Mouse (Mus musculus): Measurements from ENCODE around the gene Rpgrip1. TPM values are rescaled to one million over a fixed set of nuclear protein-coding genes. Genes with fewer than 3 reads are reported as not detected.

Rpgrip1 gene
- polyA plus RNA-seq, 1 experiment from 2014 or later = 54.5 TPM

DNA sequence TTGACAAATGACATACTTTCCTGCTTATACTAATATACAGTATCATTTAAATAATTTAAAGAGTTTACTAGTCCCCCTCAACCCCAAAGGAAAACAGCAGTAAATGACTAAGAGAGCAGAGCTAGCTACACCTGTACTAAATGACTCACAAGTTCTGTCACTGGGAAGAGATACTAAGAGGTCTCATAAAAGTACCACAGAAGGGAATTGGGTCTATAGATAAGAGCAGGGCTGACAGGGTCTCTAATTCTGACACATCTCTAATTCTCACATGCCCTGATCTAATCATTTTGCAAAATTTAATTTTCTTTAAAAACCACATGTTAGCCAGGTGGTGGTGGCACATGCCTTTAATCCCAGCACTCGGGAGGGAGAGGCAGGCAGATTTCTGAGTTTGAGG is 78.3 kb downstream of the Rpgrip1 start:
- Histone ChIP-seq H3K36me3 (ENCODE audit: control insufficient read depth, insufficient read depth) (peaks cover 2% of the 10 kb centered on the region; the same call in 1 of the 2 replicates), H3K9ac (replicated peaks; ENCODE audit: low read depth, low read length) (no peak overlapping the region), H3K4me3 (replicated peaks; ENCODE audit: low read length) (no peak overlapping the region), H3K9me3 (ENCODE audit: control insufficient read depth, low read length) (no peaks in the 10 kb centered on the region), H3K4me2 (ENCODE audit: low read length) (no peak overlapping the region), H3K27ac (ENCODE audit: low read length) (no peak overlapping the region), H3K27me3 (replicated peaks; ENCODE audit: control insufficient read depth, insufficient read depth, low read length) (no peaks in the 10 kb centered on the region), H3K4me1 (replicated peaks; ENCODE audit: control insufficient read depth, insufficient read depth, low read length) (no peaks in the 10 kb centered on the region)
- no peak for ATAC-seq
- WGBS = 80% methylated on average over 1 of the region's 1 CpGs

DNA sequence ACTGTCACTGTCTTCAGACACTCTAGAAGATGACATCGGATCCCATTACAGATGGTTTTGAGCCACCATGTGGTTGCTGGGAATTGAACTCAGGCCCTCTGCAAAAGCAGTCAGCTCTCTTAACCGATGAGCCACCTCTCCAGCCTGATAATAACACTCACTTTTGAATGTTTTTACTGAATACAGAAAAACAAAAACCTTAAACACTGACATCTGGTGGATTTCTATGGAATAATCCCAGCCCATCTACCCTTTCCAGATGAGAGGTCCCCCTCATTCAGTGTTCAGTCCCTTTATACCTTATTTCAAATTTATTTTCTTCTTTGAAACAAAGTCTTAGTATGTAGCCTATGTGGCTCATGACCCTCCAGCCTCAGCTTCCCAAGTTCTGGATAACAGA is 79.0 kb downstream of the Rpgrip1 start:
- Histone ChIP-seq H3K4me1 (replicated peaks; ENCODE audit: control insufficient read depth, insufficient read depth, low read length) (no peaks in the 10 kb centered on the region), H3K27me3 (replicated peaks; ENCODE audit: control insufficient read depth, insufficient read depth, low read length) (no peaks in the 10 kb centered on the region), H3K36me3 (ENCODE audit: control insufficient read depth, insufficient read depth) (peaks cover 2% of the 10 kb centered on the region; the same call in 1 of the 2 replicates), H3K4me3 (replicated peaks; ENCODE audit: low read length) (no peak overlapping the region), H3K9me3 (ENCODE audit: control insufficient read depth, low read length) (no peaks in the 10 kb centered on the region), H3K9ac (replicated peaks; ENCODE audit: low read depth, low read length) (no peak overlapping the region), H3K27ac (ENCODE audit: low read length) (no peak overlapping the region), H3K4me2 (ENCODE audit: low read length) (no peak overlapping the region)
- 72% methylated on average over 2 of the region's 2 CpGs for WGBS
- ATAC-seq = no peak

DNA sequence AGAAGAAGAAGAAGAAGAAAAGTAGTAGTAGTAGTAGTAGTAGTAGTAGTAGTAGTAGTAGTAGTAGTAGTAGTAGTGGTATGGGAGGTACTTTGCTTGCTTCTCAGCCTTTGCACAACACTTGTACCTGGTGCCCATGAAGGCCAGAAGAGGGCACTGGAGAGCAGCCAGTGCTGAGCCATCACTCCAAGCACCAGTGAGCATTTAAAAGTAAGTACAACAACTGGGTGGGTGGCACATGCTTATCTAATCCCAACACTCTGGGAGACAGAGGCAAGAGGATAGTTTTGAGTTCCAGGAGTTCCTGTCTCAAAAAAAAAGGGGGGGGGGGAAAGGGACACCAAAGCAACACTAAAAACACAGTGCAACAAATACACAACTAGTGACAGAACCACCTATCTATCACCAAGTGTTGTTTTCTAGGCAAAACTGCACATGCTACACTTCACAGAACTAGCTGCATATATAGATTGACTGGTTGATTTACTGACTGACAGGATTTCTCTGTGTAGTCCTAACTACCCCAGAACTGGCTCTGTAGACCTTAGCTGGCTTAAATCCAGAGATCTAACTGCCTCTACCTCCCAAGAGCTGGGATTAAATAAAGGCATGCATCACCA is 80.3 kb downstream of the Rpgrip1 start:
- H3K4me1 ChIP-seq (replicated peaks; ENCODE audit: control insufficient read depth, insufficient read depth, low read length) = peaks cover 5% of the 10 kb centered on the region
- no peaks in the 10 kb centered on the region for H3K9me3 ChIP-seq (ENCODE audit: control insufficient read depth, low read length)
- H3K36me3 ChIP-seq (ENCODE audit: control insufficient read depth, insufficient read depth) = peaks cover 2% of the 10 kb centered on the region; the same call in 1 of the 2 replicates
- H3K4me3 ChIP-seq (replicated peaks; ENCODE audit: low read length) = no peak overlapping the region
- no peak overlapping the region for H3K9ac ChIP-seq (replicated peaks; ENCODE audit: low read depth, low read length)
- H3K27ac ChIP-seq (ENCODE audit: low read length) = no peak overlapping the region
- ATAC-seq = no peak
- H3K27me3 ChIP-seq (replicated peaks; ENCODE audit: control insufficient read depth, insufficient read depth, low read length) = no peaks in the 10 kb centered on the region
- H3K4me2 ChIP-seq (ENCODE audit: low read length) = no peak overlapping the region

GRCm38 (mm10) chr14:52195691-52196090 is 85.2 kb downstream of the Rpgrip1 start:
- no peak for ATAC-seq

GRCm38 (mm10) chr14:52196230-52197155 is 86.0 kb downstream of the Rpgrip1 start:
- Histone ChIP-seq H3K4me2 (ENCODE audit: low read length) (peak overlapping the region; percentile 93), H3K27me3 (replicated peaks; ENCODE audit: control insufficient read depth, insufficient read depth, low read length) (no peaks in the 10 kb centered on the region), H3K27ac (ENCODE audit: low read length) (peak overlapping the region; percentile 93), H3K9ac (replicated peaks; ENCODE audit: low read depth, low read length) (peak overlapping the region; percentile 95), H3K36me3 (ENCODE audit: control insufficient read depth, insufficient read depth) (peaks cover 11% of the 10 kb centered on the region; the same call in 1 of the 2 replicates), H3K4me3 (replicated peaks; ENCODE audit: low read length) (peak overlapping the region; percentile 99), H3K4me1 (replicated peaks; ENCODE audit: control insufficient read depth, insufficient read depth, low read length) (peaks cover 13% of the 10 kb centered on the region), H3K9me3 (ENCODE audit: control insufficient read depth, low read length) (no peaks in the 10 kb centered on the region)
- peak; percentile 27; the same call in 1 of the 2 replicates for ATAC-seq
- 1% methylated on average over 48 of the region's 59 CpGs for WGBS

More at GRCm38 (mm10) chr14:52195691-52196090, 85.2 kb downstream of the Rpgrip1 start:
- H3K27me3 ChIP-seq (replicated peaks; ENCODE audit: control insufficient read depth, insufficient read depth, low read length) = no peaks in the 10 kb centered on the region
- no peak overlapping the region for H3K9ac ChIP-seq (replicated peaks; ENCODE audit: low read depth, low read length)
- no peak overlapping the region for H3K27ac ChIP-seq (ENCODE audit: low read length)
- peak overlapping the region; percentile 99 for H3K4me3 ChIP-seq (replicated peaks; ENCODE audit: low read length)
- H3K4me1 ChIP-seq (replicated peaks; ENCODE audit: control insufficient read depth, insufficient read depth, low read length) = peaks cover 13% of the 10 kb centered on the region
- peak overlapping the region; percentile 93 for H3K4me2 ChIP-seq (ENCODE audit: low read length)
- H3K36me3 ChIP-seq (ENCODE audit: control insufficient read depth, insufficient read depth) = peaks cover 11% of the 10 kb centered on the region; the same call in 1 of the 2 replicates
- H3K9me3 ChIP-seq (ENCODE audit: control insufficient read depth, low read length) = no peaks in the 10 kb centered on the region
- 16% methylated on average over 3 of the region's 3 CpGs for WGBS

- Histone ChIP-seq H3K36me3 (ENCODE audit: control insufficient read depth, insufficient read depth) (peaks cover 15% of the 10 kb centered on the region), H3K4me3 (replicated peaks; ENCODE audit: low read length) (peak within 1 kb of the TSS; percentile 99), H3K4me1 (replicated peaks; ENCODE audit: control insufficient read depth, insufficient read depth, low read length) (peaks cover 13% of the 10 kb centered on the region), H3K27me3 (replicated peaks; ENCODE audit: control insufficient read depth, insufficient read depth, low read length) (no peaks in the 10 kb centered on the region), H3K9ac (replicated peaks; ENCODE audit: low read depth, low read length) (peak within 1 kb of the TSS; percentile 95), H3K4me2 (ENCODE audit: low read length) (peak within 1 kb of the TSS; percentile 93), H3K9me3 (ENCODE audit: control insufficient read depth, low read length) (no peaks in the 10 kb centered on the region), H3K27ac (ENCODE audit: low read length) (peak within 1 kb of the TSS; percentile 93)
- WGBS = 0% methylated on average over 58 of the region's 59 CpGs
- peak; percentile 97 for ATAC-seq
These were observed 86.8 kb downstream of the Rpgrip1 start, which contains the start of gene Supt16 for GRCm38 (mm10) chr14:52197156-52197878. Gene Supt16, minus strand, starts transcription at chr14:52197416.

GRCm38 (mm10) chr14:52198141-52198540 is 87.6 kb downstream of the Rpgrip1 start:
- Histone ChIP-seq H3K9ac (replicated peaks; ENCODE audit: low read depth, low read length) (no peak overlapping the region), H3K4me1 (replicated peaks; ENCODE audit: control insufficient read depth, insufficient read depth, low read length) (peaks cover 13% of the 10 kb centered on the region), H3K36me3 (ENCODE audit: control insufficient read depth, insufficient read depth) (peaks cover 16% of the 10 kb centered on the region), H3K27ac (ENCODE audit: low read length) (no peak overlapping the region), H3K4me3 (replicated peaks; ENCODE audit: low read length) (no peak overlapping the region), H3K27me3 (replicated peaks; ENCODE audit: control insufficient read depth, insufficient read depth, low read length) (no peaks in the 10 kb centered on the region), H3K9me3 (ENCODE audit: control insufficient read depth, low read length) (no peaks in the 10 kb centered on the region), H3K4me2 (ENCODE audit: low read length) (peak overlapping the region; percentile 16; the same call in 1 of the 2 replicates)
- WGBS = 19% methylated on average over 3 of the region's 3 CpGs
- ATAC-seq = no peak

- no peak overlapping the region for H3K27ac ChIP-seq (ENCODE audit: low read length)
- no peaks in the 10 kb centered on the region for H3K9me3 ChIP-seq (ENCODE audit: control insufficient read depth, low read length)
- WGBS = 95% methylated on average over 4 of the region's 4 CpGs
- H3K4me2 ChIP-seq (ENCODE audit: low read length) = no peak overlapping the region
- H3K4me3 ChIP-seq (replicated peaks; ENCODE audit: low read length) = no peak overlapping the region
- peaks cover 13% of the 10 kb centered on the region for H3K4me1 ChIP-seq (replicated peaks; ENCODE audit: control insufficient read depth, insufficient read depth, low read length)
- no peak for ATAC-seq
- no peaks in the 10 kb centered on the region for H3K27me3 ChIP-seq (replicated peaks; ENCODE audit: control insufficient read depth, insufficient read depth, low read length)
- peaks cover 24% of the 10 kb centered on the region for H3K36me3 ChIP-seq (ENCODE audit: control insufficient read depth, insufficient read depth)
- H3K9ac ChIP-seq (replicated peaks; ENCODE audit: low read depth, low read length) = no peak overlapping the region
These were observed 88.9 kb downstream of the Rpgrip1 start for GRCm38 (mm10) chr14:52199412-52199811.
